Mouse (Mus musculus) liver, adult (tissue): Measurements from ENCODE around the gene Tbc1d17.

Source experiments
- GATA4 ChIP-seq: IDR thresholded peaks from 2 replicates; pipeline ENCODE4 v1.6.1; 2014; ENCODE audit warnings: mild to moderate bottlenecking, low read length; ENCODE audit not compliant: insufficient replicate concordance

The Tbc1d17 gene

GRCm38 (mm10) chr7:44860576-44861428 is 11.9 kb upstream of the Tbc1d17 start:
- TF ChIP-seq GATA4, result no peak

- TF ChIP-seq GATA4, result no peak
Measured at GRCm38 (mm10) chr7:44859896-44860295, 11.0 kb upstream of the Tbc1d17 start.

- TF ChIP-seq GATA4, result no peak
Measured at GRCm38 (mm10) chr7:44857905-44858304, 9.0 kb upstream of the Tbc1d17 start.

GRCm38 (mm10) chr7:44857042-44857552 is 8.2 kb upstream of the Tbc1d17 start, which contains the start of gene Pnkp:
Gene Pnkp, plus strand, starts transcription at chr7:44857139.
- TF ChIP-seq GATA4, result no peak

DNA sequence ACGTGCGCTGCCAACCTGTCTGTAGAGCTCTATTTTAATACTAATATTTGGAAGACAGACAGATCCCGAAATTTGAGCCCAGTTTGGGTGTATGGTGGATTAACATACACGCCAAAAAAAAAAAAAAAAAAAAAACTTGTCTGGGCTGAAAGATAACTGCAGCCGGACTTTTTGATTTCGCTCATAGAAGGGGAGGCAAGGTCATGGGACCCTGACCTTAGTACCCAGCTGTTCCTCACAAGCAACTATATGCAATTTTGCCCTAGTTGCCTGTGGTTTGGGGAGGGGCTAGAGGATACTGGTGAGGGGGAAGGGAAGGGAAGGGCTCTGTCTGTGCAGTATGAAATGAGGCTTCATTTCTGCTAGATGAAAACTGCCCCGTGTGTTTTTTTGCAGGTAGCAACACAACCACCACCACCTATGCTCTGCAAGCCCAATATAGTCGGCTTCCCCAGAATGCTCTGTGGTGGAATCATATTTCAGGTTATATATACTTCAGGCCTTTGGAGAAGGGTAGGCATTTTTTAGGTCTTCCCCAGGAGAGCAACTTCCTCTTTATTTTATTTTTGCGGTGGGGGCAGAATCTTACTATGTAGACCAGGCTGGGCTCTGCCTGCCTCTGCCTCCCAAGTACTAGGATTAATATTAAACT is 7.5 kb upstream of the Tbc1d17 start:
- no peak for TF ChIP-seq GATA4

GRCm38 (mm10) chr7:44855036-44855435 is 6.2 kb upstream of the Tbc1d17 start:
- no peak for TF ChIP-seq GATA4

DNA sequence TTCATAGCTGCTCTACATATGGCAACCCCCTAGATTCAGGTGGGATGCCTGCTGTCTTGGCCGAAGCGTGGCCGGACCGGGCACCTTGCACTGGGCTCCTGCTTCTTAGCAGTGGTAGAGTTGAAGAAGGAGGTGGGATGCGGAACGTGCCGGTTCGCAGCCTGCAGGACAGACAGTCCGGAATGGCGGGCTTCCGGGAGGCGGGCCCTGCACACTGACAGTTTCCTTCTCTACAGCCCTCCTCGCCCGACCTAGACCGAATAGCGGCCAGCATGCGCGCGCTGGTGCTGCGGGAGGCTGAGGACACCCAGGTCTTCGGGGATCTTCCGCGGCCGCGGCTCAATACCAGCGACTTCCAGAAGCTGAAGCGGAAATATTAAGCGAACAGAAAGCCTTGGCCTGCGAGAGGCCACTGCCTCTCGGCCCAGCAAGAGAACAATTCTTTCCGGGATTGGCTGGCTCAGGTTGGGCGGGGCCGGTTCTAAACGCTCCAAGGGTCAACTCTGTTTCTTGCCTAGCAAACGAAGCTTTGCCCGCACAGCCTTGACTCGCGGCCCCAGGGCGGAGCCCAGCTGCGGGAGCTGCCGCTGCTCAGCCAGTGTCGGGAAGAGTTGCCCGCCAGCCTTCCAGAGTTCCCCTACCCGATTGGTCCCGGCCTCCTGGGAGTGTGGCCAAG is 5.6 kb upstream of the Tbc1d17 start:
- TF ChIP-seq GATA4, result no peak

DNA sequence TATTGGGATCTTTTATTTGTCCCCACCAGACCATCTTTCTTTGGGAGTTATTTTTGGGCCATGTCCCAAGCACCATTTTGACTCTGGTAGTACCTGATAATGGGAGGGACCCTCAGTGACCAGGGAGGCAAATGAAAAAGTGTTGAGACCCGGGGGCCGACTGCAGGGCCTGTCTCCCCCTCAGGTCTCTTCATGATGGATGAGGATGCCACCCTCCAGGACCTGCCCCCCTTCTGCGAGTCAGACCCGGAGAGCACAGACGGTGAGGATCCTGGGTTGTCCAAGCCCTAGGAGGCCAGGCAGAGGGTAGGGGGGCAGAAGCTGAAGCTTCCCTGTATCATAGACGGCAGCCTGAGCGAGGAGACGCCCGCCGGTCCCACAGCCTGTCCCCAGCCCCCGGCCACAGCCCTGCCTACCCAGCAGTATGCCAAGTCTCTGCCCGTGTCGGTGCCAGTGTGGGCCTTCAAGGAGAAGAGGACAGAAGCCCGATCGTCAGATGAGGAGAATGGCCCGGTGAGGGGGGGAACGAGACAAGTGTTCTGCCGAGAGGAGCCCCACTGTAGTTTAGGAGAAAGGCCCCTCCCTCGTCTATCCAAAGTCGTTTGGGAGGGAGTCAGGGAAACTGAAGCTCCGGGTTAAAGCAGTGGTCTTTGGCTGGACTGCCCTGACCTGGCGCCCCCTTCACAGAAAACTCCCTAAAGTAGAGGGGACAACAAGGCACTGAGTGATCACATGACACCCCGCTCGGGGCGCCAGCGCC is 4.9 kb upstream of the Tbc1d17 start:
- TF ChIP-seq GATA4, result no peak

DNA sequence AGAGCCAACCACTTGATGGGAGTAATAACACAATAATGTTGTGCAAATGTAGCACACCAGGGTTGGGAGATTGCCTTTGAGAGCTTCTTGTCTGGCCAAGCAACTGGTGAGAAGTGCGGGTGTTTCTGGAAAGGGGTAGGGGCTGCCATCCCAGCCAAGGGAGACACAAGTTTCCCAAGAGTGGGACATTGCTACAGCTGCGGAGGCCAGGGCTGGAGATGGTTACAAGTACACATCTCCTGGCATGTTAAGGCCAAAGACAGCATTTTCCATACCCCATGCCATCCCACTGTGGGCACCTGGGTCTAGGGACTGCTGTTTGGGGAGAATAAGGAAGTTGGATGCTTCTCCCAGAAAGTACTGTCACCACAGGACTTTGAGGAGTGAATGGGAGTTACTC is 4.2 kb upstream of the Tbc1d17 start:
- no peak for TF ChIP-seq GATA4

GRCm38 (mm10) chr7:44852259-44853027 is 3.6 kb upstream of the Tbc1d17 start:
- TF ChIP-seq GATA4, result no peak

DNA sequence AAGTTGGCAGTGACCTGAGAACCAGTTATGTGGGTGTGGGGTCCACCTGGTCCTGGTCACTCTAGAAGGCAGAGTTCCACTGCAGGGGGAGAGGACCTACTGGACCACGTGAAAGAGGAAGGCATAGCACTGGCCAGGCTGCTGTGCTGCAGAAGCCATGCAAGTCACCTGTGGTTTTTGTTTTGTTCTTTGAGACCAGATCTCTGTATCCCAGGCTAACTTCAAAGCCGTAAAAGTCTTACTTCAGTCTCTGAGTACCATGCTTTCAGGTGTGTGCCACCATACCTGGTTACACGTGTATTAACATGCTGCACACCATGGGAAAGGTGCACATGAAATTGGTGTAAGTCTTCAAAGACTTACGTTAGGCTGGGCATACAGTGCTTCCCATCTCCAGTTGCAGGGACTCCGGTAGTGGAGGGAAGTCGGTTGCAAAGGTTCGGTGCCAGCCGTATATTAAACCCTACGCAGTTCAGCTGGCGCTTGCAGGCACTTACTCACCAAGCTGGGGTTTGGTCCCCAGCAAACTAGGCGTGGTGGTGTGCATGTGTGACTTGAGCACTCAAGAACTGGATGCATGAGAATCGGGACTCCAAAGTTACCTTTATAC is 2.9 kb upstream of the Tbc1d17 start:
- no peak for TF ChIP-seq GATA4

- no peak for TF ChIP-seq GATA4
Measured at GRCm38 (mm10) chr7:44850789-44851624, 2.1 kb upstream of the Tbc1d17 start.

DNA sequence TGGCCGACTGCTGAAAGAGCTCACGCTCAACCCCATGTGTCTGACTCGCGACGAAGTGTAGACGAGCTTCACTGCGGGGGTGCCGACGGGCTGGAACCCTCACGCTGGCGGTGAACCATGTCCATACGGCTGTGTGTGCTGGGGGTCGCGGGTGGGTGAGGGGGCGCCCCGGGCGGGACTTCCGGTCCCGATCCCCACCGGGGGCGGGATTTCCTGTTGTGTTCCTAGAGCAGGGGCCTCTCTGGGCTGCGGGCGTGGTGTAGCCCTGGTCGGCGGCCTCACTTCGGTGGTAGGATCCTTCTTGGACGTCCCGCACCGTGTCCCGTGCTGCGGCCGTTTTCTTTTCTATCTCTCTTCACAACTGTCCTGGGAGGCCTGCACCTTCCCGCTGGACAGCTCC is 1.3 kb upstream of the Tbc1d17 start:
- TF ChIP-seq GATA4, result no peak
